Mouse (Mus musculus) liver, embryonic 13.5 days (tissue): ENCODE measurements at regions not wholly inside any gene's neighbourhood (a gene's known extent, or its start where the extent isn't known, plus 50 kb on each side); places are given as distances from the start of the nearest gene placed in this dataset.
A peak's percentile ranks its signal among the peaks of the same experiment; 100 is the strongest.

Experiments used
- ATAC-seq: fragments of 200-750 bp; cut with Nextera tagmentation; 2 replicates; pipeline ENCODE4 v1.8.0; 2017; ENCODE audit warnings: low read depth, mild to moderate bottlenecking, moderate number of reproducible peaks, moderate library complexity
- DNase-seq: peaks from one replicate; pipeline ENCODE4 v3.0.0; 2022
- H3K27ac ChIP-seq: fragments of 300-500 bp; sonication (generic); 2 replicates; pipeline ENCODE4 v1.5.1; 2015; ENCODE audit warnings: moderate library complexity, mild to moderate bottlenecking, inconsistent platforms
- H3K27me3 ChIP-seq: fragments of 300-500 bp; sonication (generic); 2 replicates; pipeline ENCODE4 v1.6.1; 2015; ENCODE audit warnings: mild to moderate bottlenecking, inconsistent platforms
- H3K36me3 ChIP-seq: fragments of 300-500 bp; sonication (generic); 2 replicates; pipeline ENCODE4 v1.6.1; 2015; ENCODE audit warnings: mild to moderate bottlenecking, inconsistent platforms
- H3K4me1 ChIP-seq: fragments of 300-500 bp; sonication (generic); replicated peaks from 2 replicates; pipeline ENCODE4 v1.6.1; 2015; ENCODE audit warnings: inconsistent platforms
- H3K4me2 ChIP-seq: fragments of 300-500 bp; sonication (generic); 2 replicates; pipeline ENCODE4 v1.6.1; 2015; ENCODE audit warnings: inconsistent platforms, mild to moderate bottlenecking, moderate library complexity
- H3K4me3 ChIP-seq: fragments of 300-500 bp; sonication (generic); replicated peaks from 2 replicates; pipeline ENCODE4 v1.5.1; 2015; ENCODE audit warnings: mild to moderate bottlenecking, inconsistent platforms
- H3K9ac ChIP-seq: fragments of 300-500 bp; sonication (generic); 2 replicates; pipeline ENCODE4 v1.6.1; 2015; ENCODE audit warnings: mild to moderate bottlenecking, inconsistent platforms
- H3K9me3 ChIP-seq: fragments of 300-500 bp; sonication (generic); replicated peaks from 2 replicates; pipeline ENCODE4 v1.6.1; 2016; ENCODE audit warnings: inconsistent platforms
- WGBS: fragments of 180-500 bp; shearing (Covaris S2); methylation state at CpG from one replicate; pipeline ENCODE4 v1.1.7; 2015; ENCODE audit not compliant: insufficient replicate concordance; 5-methylcytosine and 5-hydroxymethylcytosine counted together

- H3K9me3 ChIP-seq = no peaks in the 10 kb centered on the region
- H3K4me2 ChIP-seq = no peak overlapping the region
- H3K27ac ChIP-seq = no peak overlapping the region
- 68% methylated on average over 10 of the region's 10 CpGs for WGBS
- H3K4me1 ChIP-seq = peaks cover 17% of the 10 kb centered on the region
- ATAC-seq (no peak), DNase-seq (no peak)
- H3K27me3 ChIP-seq = 0 out of 2 replicates have a peak, but pooled peaks cover 3% of the 10 kb centered on the region
- H3K9ac ChIP-seq = no peak overlapping the region
- H3K4me3 ChIP-seq = no peak overlapping the region
- no peaks in the 10 kb centered on the region for H3K36me3 ChIP-seq
These were observed 68.7 kb upstream of the Podxl start for GRCm38 (mm10) chr6:31632485-31632884.

- 0 out of 2 replicates have a peak, but pooled peaks cover 3% of the 10 kb centered on the region for H3K27me3 ChIP-seq
- WGBS = 51% methylated on average over 4 of the region's 4 CpGs
- no peak overlapping the region for H3K27ac ChIP-seq
These were observed 66.2 kb upstream of the Podxl start for GRCm38 (mm10) chr6:31630009-31630408.

GRCm38 (mm10) chr6:31627912-31628311 lies 64.1 kb upstream of the Podxl start:
- ATAC-seq = no peak
- no peak for DNase-seq
- H3K36me3 ChIP-seq = no peaks in the 10 kb centered on the region
- 0 out of 2 replicates have a peak, but pooled peaks cover 3% of the 10 kb centered on the region for H3K27me3 ChIP-seq
- no peaks in the 10 kb centered on the region for H3K9me3 ChIP-seq
- no peak overlapping the region for H3K27ac ChIP-seq
- H3K9ac ChIP-seq = no peak overlapping the region
- WGBS = 76% methylated on average over 3 of the region's 3 CpGs
- H3K4me2 ChIP-seq = no peak overlapping the region
- no peak overlapping the region for H3K4me3 ChIP-seq
- H3K4me1 ChIP-seq = peaks cover 32% of the 10 kb centered on the region

More at GRCm38 (mm10) chr6:31630009-31630408, 66.2 kb upstream of the Podxl start:
- ATAC-seq (no peak), DNase-seq (no peak)
- Histone ChIP-seq H3K9ac (no peak overlapping the region), H3K4me2 (no peak overlapping the region), H3K9me3 (no peaks in the 10 kb centered on the region), H3K4me1 (peaks cover 23% of the 10 kb centered on the region), H3K36me3 (no peaks in the 10 kb centered on the region), H3K4me3 (no peak overlapping the region)

- Histone ChIP-seq H3K9ac (no peak overlapping the region), H3K4me2 (no peak overlapping the region), H3K4me1 (peaks cover 41% of the 10 kb centered on the region), H3K4me3 (no peak overlapping the region), H3K27ac (peak overlapping the region; percentile 44), H3K36me3 (no peaks in the 10 kb centered on the region), H3K27me3 (no peaks in the 10 kb centered on the region), H3K9me3 (no peaks in the 10 kb centered on the region)
- 35% methylated on average over 2 of the region's 2 CpGs for WGBS
- DNase-seq = no peak
- ATAC-seq = no peak
These were observed 61.3 kb upstream of the Podxl start for GRCm38 (mm10) chr6:31625055-31625454.

GRCm38 (mm10) chr6:31624374-31624773 lies 60.6 kb upstream of the Podxl start:
- DNase-seq (no peak), ATAC-seq (no peak)
- H3K4me3 ChIP-seq = no peak overlapping the region
- no peaks in the 10 kb centered on the region for H3K36me3 ChIP-seq
- peaks cover 43% of the 10 kb centered on the region for H3K4me1 ChIP-seq
- no peak overlapping the region for H3K9ac ChIP-seq
- WGBS = 76% methylated on average over 10 of the region's 10 CpGs
- no peaks in the 10 kb centered on the region for H3K27me3 ChIP-seq
- H3K4me2 ChIP-seq = no peak overlapping the region
- H3K27ac ChIP-seq = no peak overlapping the region
- no peaks in the 10 kb centered on the region for H3K9me3 ChIP-seq

GRCm38 (mm10) chr6:31621023-31621422 lies 57.2 kb upstream of the Podxl start:
- Histone ChIP-seq H3K4me3 (no peak overlapping the region), H3K27me3 (no peaks in the 10 kb centered on the region), H3K4me1 (peaks cover 69% of the 10 kb centered on the region), H3K9me3 (no peaks in the 10 kb centered on the region), H3K9ac (no peak overlapping the region), H3K36me3 (no peaks in the 10 kb centered on the region), H3K27ac (0 out of 2 replicates have a peak overlapping the region, but pooled peaks have one; percentile 7), H3K4me2 (no peak overlapping the region)
- ATAC-seq = no peak
- WGBS = 80% methylated on average over 6 of the region's 6 CpGs
- no peak for DNase-seq

GRCm38 (mm10) chr6:31618852-31619251 lies 55.1 kb upstream of the Podxl start:
- DNase-seq = no peak
- H3K4me1 ChIP-seq = peaks cover 73% of the 10 kb centered on the region
- peak overlapping the region; percentile 47 for H3K9ac ChIP-seq
- H3K27me3 ChIP-seq = no peaks in the 10 kb centered on the region
- H3K4me2 ChIP-seq = no peak overlapping the region
- WGBS = 66% methylated on average over 2 of the region's 2 CpGs
- no peak for ATAC-seq
- no peak overlapping the region for H3K27ac ChIP-seq
- no peak overlapping the region for H3K4me3 ChIP-seq
- no peaks in the 10 kb centered on the region for H3K9me3 ChIP-seq
- no peaks in the 10 kb centered on the region for H3K36me3 ChIP-seq

GRCm38 (mm10) chr6:31617341-31617740 lies 53.6 kb upstream of the Podxl start:
- ATAC-seq (no peak), DNase-seq (peak; percentile 63)
- H3K4me3 ChIP-seq = no peak overlapping the region
- H3K9me3 ChIP-seq = no peaks in the 10 kb centered on the region
- no peaks in the 10 kb centered on the region for H3K27me3 ChIP-seq
- H3K4me2 ChIP-seq = peak overlapping the region; percentile 76
- 16% methylated on average over 8 of the region's 8 CpGs for WGBS
- peak overlapping the region; percentile 97 for H3K27ac ChIP-seq
- no peaks in the 10 kb centered on the region for H3K36me3 ChIP-seq
- H3K9ac ChIP-seq = peak overlapping the region; percentile 51; the same call in 1 of the 2 replicates
- H3K4me1 ChIP-seq = peaks cover 88% of the 10 kb centered on the region

- H3K4me2 ChIP-seq = peak overlapping the region; percentile 76
- peaks cover 96% of the 10 kb centered on the region for H3K4me1 ChIP-seq
- no peaks in the 10 kb centered on the region for H3K27me3 ChIP-seq
- 47% methylated on average over 4 of the region's 4 CpGs for WGBS
- H3K4me3 ChIP-seq = peak overlapping the region; percentile 65
- peak overlapping the region; percentile 89 for H3K9ac ChIP-seq
- no peaks in the 10 kb centered on the region for H3K36me3 ChIP-seq
- DNase-seq (no peak), ATAC-seq (no peak)
- H3K27ac ChIP-seq = peak overlapping the region; percentile 97
- no peaks in the 10 kb centered on the region for H3K9me3 ChIP-seq
These were observed 51.7 kb upstream of the Podxl start for GRCm38 (mm10) chr6:31615426-31615970.

GRCm38 (mm10) chr6:31614563-31614962 lies 50.8 kb upstream of the Podxl start:
- Histone ChIP-seq H3K9ac (peak overlapping the region; percentile 89), H3K4me3 (peak overlapping the region; percentile 65), H3K36me3 (no peaks in the 10 kb centered on the region), H3K9me3 (no peaks in the 10 kb centered on the region), H3K27ac (peak overlapping the region; percentile 97), H3K27me3 (no peaks in the 10 kb centered on the region), H3K4me1 (peaks cover 99% of the 10 kb centered on the region), H3K4me2 (peak overlapping the region; percentile 76)
- 51% methylated on average over 4 of the region's 4 CpGs for WGBS
- ATAC-seq (0 out of 2 replicates have a peak, but pooled peaks have one; percentile 17), DNase-seq (no peak)

- peak overlapping the region; percentile 97 for H3K27ac ChIP-seq
- H3K4me3 ChIP-seq = peak overlapping the region; percentile 65
- peaks cover 93% of the 10 kb centered on the region for H3K4me1 ChIP-seq
- ATAC-seq (peak; percentile 79), DNase-seq (peak; percentile 69)
- H3K27me3 ChIP-seq = no peaks in the 10 kb centered on the region
- no peaks in the 10 kb centered on the region for H3K36me3 ChIP-seq
- H3K9me3 ChIP-seq = no peaks in the 10 kb centered on the region
- 8% methylated on average over 13 of the region's 13 CpGs for WGBS
- H3K4me2 ChIP-seq = peak overlapping the region; percentile 76
- H3K9ac ChIP-seq = peak overlapping the region; percentile 89
These were observed 50.0 kb upstream of the Podxl start for GRCm38 (mm10) chr6:31613590-31614319.
